Mouse (Mus musculus): ENCODE measurements around the gene Tchp. TPM values are rescaled to one million over a fixed set of nuclear protein-coding genes. Genes with fewer than 3 reads are reported as not detected.
A peak's percentile ranks its signal among the peaks of the same experiment; 100 is the strongest.

The Tchp gene
- polyA plus RNA-seq, 1 experiment from 2014 or later: 21.5 TPM

DNA sequence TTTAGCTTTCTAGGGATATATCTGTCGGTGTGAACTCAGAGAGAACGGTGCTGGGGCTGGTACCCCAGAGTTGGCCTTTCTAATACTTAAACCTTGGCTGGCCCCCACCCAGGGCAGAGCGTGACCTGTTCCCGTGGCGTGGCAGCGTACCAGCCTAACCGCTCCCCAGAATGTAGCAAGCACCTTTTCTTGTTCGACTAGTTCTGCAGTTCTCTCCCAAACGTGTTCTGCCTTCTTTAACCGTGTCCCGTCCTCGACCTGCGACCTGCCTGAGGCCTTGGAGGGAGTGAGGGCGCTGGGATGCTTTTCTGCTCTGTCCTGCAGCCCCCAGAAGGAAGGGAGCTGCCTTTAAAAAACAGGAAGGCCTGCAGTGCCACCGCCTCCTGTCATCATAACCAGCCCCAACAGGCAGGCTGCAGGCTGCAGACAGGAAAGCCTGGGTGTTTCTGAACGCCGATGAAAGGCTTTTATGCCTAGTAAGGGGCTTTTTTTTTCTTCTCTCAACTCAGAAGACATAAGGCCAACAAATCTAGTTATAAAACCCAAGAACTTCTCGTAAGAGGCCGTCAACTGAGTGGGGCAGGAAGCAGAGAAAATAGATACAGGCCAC lies 26.8 kb upstream of the Tchp start:
- no peak overlapping the region for H3K9ac ChIP-seq (replicated peaks)
- ATAC-seq (ENCODE audit: low FRiP score, low read depth): no peak
- peaks cover 12% of the 10 kb centered on the region for H3K4me1 ChIP-seq
- WGBS: 84% methylated on average over 19 of the region's 19 CpGs
- H3K27me3 ChIP-seq: no peaks in the 10 kb centered on the region
- H3K4me2 ChIP-seq (replicated peaks): no peak overlapping the region
- H3K36me3 ChIP-seq: peaks cover 19% of the 10 kb centered on the region
- H3K4me3 ChIP-seq: no peak overlapping the region
- H3K9me3 ChIP-seq: no peaks in the 10 kb centered on the region
- no peak overlapping the region for H3K27ac ChIP-seq (replicated peaks)

DNA sequence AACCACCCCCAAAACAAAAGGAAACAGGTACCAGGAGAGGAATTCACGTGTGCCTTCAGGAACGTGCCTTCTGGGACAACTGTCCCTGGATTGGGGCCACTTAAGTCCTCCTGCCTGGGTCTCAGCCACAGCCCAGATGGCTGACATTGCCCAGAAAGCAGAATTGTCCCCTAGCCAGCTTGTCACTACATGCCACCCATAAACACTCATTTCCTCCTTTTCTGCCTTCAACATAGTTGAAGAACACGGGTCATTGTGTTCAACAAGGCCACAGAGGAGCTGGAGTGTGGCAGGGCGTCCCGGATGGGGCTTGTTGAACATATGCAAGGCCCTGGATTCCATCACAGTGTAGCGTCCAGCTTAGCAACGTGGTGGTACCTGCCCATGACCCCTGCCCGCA lies 25.8 kb upstream of the Tchp start:
- Histone ChIP-seq H3K4me1 (peaks cover 12% of the 10 kb centered on the region), H3K4me3 (no peak overlapping the region), H3K36me3 (peaks cover 12% of the 10 kb centered on the region), H3K9me3 (no peaks in the 10 kb centered on the region), H3K9ac (replicated peaks) (no peak overlapping the region), H3K4me2 (replicated peaks) (no peak overlapping the region), H3K27ac (replicated peaks) (no peak overlapping the region), H3K27me3 (no peaks in the 10 kb centered on the region)
- WGBS: 88% methylated on average over 8 of the region's 8 CpGs
- no peak for ATAC-seq (ENCODE audit: low FRiP score, low read depth)

DNA sequence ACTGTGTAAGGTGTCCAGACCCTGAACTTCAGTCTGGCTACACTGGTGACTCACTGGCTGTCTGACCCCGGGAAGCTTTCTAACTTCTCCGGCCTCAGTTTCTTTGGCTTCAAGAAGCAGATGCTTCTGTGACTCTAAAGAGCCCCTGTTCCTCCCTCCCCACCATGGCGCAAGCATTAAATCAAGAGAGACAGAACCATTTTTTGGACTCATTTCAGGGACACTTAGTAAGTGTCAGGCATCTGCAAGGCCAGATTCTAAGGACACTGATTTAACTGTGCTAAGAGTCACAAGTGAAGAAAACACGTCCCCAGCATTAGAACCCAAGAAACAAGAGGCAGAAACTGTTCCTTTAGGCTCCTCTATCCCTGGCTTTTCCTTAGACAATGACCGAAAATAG lies 21.6 kb upstream of the Tchp start:
- Histone ChIP-seq H3K9ac (replicated peaks) (no peak overlapping the region), H3K27me3 (peaks cover 5% of the 10 kb centered on the region; the same call in 1 of the 2 replicates), H3K4me3 (no peak overlapping the region), H3K4me2 (replicated peaks) (no peak overlapping the region), H3K9me3 (no peaks in the 10 kb centered on the region), H3K27ac (replicated peaks) (no peak overlapping the region), H3K4me1 (peaks cover 13% of the 10 kb centered on the region), H3K36me3 (no peaks in the 10 kb centered on the region)
- WGBS: 89% methylated on average over 5 of the region's 5 CpGs
- no peak for ATAC-seq (ENCODE audit: low FRiP score, low read depth)

DNA sequence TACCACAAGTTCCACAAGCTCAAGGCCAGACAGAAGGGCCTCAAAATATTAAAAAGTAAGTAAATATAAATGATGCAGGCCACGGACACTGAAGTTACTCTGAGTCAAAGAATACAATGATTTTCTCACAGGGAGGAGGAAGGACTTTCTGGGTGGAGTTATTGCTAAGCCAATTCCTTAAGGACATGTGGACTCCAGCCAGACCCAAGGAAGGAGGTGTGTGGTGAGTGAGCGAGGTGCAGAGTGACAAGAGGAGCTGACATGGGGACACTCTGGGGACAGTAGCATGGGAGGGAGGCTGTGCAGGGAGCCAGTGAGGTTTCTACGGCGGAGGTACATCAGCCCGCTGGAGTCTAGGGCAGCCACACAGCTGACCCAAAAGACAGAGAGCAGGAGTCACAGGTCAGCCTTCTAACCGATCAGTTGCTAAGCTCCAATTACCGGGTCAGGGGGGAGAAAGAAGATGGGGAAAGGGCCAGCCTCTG lies 20.8 kb upstream of the Tchp start:
- no peak overlapping the region for H3K9ac ChIP-seq (replicated peaks)
- no peak overlapping the region for H3K4me2 ChIP-seq (replicated peaks)
- no peaks in the 10 kb centered on the region for H3K9me3 ChIP-seq
- 78% methylated on average over 7 of the region's 7 CpGs for WGBS
- no peak overlapping the region for H3K27ac ChIP-seq (replicated peaks)
- H3K36me3 ChIP-seq: no peaks in the 10 kb centered on the region
- ATAC-seq (ENCODE audit: low FRiP score, low read depth): no peak
- H3K4me1 ChIP-seq: peaks cover 17% of the 10 kb centered on the region
- H3K27me3 ChIP-seq: peaks cover 5% of the 10 kb centered on the region; the same call in 1 of the 2 replicates
- H3K4me3 ChIP-seq: no peak overlapping the region

DNA sequence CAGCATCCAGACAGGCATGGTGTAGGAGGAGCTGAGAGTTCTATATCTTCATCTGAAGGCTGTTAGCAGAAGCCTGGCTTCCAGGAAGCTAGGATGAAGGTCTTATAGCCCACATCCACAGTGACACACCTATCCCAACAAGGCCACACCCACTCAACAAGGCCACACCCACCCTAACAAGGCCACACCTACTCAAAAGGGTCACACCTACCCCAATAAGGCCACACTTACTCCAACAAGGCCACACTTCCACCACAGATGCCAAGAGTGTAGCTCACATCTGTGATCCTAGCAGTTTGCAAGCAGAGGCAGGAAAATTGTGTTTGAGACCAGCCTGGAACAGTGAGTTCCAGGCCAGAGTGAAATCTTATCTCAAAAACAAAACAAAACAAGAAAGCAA lies 19.7 kb upstream of the Tchp start:
- Histone ChIP-seq H3K27ac (replicated peaks) (no peak overlapping the region), H3K4me2 (replicated peaks) (no peak overlapping the region), H3K27me3 (peaks cover 5% of the 10 kb centered on the region; the same call in 1 of the 2 replicates), H3K36me3 (no peaks in the 10 kb centered on the region), H3K4me1 (peaks cover 17% of the 10 kb centered on the region), H3K4me3 (no peak overlapping the region), H3K9me3 (no peaks in the 10 kb centered on the region), H3K9ac (replicated peaks) (no peak overlapping the region)
- no peak for ATAC-seq (ENCODE audit: low FRiP score, low read depth)

DNA sequence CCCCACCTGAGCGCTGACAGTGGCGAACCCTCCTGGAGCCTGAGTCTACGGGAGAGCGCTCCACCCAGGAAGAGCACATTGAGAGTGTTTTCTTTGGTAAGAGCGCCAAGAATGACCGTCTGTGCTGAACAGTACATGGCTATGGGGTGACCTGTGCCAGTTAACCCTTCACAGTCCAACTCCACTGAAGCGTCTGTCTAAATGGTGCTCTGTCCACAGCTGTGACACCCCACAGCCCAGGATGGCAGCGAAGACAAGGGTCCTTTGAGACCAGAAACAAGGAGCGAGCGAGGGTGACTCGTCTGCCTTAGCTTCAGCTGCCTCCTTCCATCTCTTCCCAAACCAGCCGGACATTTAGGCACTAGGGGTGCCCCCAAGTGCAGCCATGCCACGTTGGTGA lies 18.9 kb upstream of the Tchp start:
- 87% methylated on average over 13 of the region's 13 CpGs for WGBS
- no peak for ATAC-seq (ENCODE audit: low FRiP score, low read depth)

DNA sequence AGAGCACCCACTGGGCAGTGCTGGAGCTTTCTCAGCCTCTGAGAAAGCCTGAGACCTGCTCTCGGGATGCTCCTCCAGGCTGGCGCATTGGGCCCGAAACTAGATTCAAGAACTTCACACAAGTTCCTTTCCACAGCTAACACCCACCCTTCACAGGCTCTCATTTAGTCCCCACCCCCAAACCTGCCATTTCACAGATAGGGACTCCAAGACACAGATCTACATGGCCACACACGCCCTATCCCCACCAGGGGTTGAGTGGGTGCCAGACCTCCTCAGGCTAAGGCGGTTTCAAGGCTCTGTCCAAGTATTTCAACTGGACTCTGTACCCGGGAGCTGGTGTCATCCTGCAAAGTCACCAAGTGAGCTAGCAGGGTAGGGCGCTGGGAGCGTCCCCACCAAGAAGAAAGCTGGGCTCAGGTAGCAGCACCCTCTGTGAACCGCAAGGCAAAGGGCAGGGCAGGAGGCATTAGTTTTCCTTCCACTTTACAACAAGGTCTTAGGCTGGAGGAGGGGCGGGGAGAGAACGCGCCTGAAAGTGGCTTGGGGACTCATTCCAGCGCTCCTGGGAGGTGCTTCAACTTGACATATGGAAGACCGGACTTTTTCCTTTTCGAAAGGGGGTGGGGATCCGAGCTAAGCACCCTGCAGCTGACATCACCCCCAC lies 17.7 kb upstream of the Tchp start:
- WGBS: 21% methylated on average over 16 of the region's 16 CpGs
- peak overlapping the region; percentile 88 for H3K4me2 ChIP-seq (replicated peaks)
- peaks cover 17% of the 10 kb centered on the region for H3K4me1 ChIP-seq
- H3K4me3 ChIP-seq: peak overlapping the region; percentile 83
- H3K36me3 ChIP-seq: no peaks in the 10 kb centered on the region
- ATAC-seq (ENCODE audit: low FRiP score, low read depth): no peak
- H3K9me3 ChIP-seq: no peaks in the 10 kb centered on the region
- peak overlapping the region; percentile 81 for H3K9ac ChIP-seq (replicated peaks)
- peaks cover 10% of the 10 kb centered on the region; the same call in 1 of the 2 replicates for H3K27me3 ChIP-seq
- H3K27ac ChIP-seq (replicated peaks): no peak overlapping the region

More for the DNA sequence above, 18.9 kb upstream of the Tchp start:
- H3K27ac ChIP-seq (replicated peaks): no peak overlapping the region
- H3K4me2 ChIP-seq (replicated peaks): no peak overlapping the region
- no peaks in the 10 kb centered on the region for H3K9me3 ChIP-seq
- H3K27me3 ChIP-seq: peaks cover 10% of the 10 kb centered on the region; the same call in 1 of the 2 replicates
- no peak overlapping the region for H3K4me3 ChIP-seq
- peaks cover 17% of the 10 kb centered on the region for H3K4me1 ChIP-seq
- no peaks in the 10 kb centered on the region for H3K36me3 ChIP-seq
- no peak overlapping the region for H3K9ac ChIP-seq (replicated peaks)

DNA sequence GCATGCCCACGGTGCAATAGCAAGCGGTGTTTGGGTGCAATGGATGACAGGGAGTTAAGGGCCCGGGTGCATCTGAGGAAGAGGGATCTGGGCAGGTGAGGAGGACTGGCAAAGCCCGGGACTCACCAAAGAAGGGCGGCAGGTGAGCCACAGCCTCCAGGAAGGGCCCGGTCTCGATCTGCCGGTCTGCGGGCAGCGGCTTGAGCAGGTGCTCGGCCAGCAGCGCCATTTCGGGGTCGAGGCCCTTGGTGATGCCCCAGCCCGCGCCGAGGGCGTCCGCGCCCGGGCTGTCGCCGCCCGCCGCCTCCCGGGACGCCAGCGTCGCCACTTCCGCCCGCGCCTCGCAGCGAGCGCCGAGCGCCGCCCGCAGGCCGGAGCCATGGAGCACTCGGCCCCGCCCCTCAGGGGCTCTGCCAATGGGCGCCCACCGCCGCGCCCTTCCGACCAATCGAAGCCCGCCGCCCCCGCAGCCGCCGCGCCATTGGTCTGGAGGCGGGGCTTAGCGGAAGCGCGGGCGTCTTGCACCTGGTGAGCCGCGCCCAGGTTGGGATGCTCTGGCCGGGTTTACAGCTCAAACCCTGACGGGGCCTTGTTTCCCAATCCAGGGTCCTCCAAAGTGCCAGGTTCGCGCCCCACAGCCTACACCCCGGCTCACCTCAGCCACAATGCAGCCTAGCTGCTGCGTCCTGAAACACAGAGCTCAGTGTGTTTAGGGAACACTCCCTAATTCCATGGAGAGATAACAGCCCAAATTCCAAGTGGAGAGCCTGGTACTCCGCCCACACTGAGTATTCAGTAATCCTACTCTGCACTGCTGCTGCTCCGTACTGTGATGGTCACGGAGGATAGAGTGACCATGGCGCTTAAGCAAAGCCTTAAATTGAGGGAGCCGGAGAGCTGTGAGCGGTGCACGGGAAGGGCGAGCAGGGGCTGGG lies 16.7 kb upstream of the Tchp start, which contains the start of gene Gltp:
TSS of gene Gltp (minus strand) at position 352 of the 935 bp plus-strand sequence.
- 6% methylated on average over 57 of the region's 75 CpGs for WGBS
- no peak within 1 kb of the TSS for H3K27ac ChIP-seq (replicated peaks)
- peaks cover 10% of the 10 kb centered on the region; the same call in 1 of the 2 replicates for H3K27me3 ChIP-seq
- peak; percentile 98 for ATAC-seq (ENCODE audit: low FRiP score, low read depth)
- peak within 1 kb of the TSS; percentile 83 for H3K4me3 ChIP-seq
- H3K4me2 ChIP-seq (replicated peaks): peak within 1 kb of the TSS; percentile 88
- no peaks in the 10 kb centered on the region for H3K36me3 ChIP-seq
- no peaks in the 10 kb centered on the region for H3K9me3 ChIP-seq
- peaks cover 17% of the 10 kb centered on the region for H3K4me1 ChIP-seq
- H3K9ac ChIP-seq (replicated peaks): peak within 1 kb of the TSS; percentile 81

DNA sequence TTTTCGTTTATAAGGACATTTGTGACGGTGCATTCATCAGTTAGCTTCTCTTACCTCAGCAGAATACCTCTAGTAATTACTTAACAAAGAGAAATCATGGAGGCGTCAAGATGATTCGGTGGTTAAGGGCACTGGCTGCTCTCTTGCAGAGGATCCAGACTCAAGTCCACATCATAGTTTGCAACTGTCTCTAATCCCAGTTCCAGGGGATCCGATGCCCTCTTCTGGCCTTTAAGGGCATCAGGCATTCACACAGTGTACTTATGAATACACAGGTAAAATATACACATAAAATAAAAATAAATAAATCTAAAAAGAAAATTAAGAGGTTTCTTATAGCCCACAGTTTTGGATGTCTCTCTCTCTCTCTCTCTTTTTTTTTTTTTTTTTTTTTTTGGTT lies 11.8 kb upstream of the Tchp start:
- no peak for ATAC-seq (ENCODE audit: low FRiP score, low read depth)
- Histone ChIP-seq H3K4me3 (no peak overlapping the region), H3K27me3 (peaks cover 7% of the 10 kb centered on the region; the same call in 1 of the 2 replicates), H3K4me1 (peaks cover 5% of the 10 kb centered on the region; the same call in 1 of the 2 replicates), H3K27ac (replicated peaks) (no peak overlapping the region), H3K4me2 (replicated peaks) (no peak overlapping the region), H3K9me3 (no peaks in the 10 kb centered on the region), H3K9ac (replicated peaks) (no peak overlapping the region), H3K36me3 (no peaks in the 10 kb centered on the region)
- 70% methylated on average over 5 of the region's 5 CpGs for WGBS

DNA sequence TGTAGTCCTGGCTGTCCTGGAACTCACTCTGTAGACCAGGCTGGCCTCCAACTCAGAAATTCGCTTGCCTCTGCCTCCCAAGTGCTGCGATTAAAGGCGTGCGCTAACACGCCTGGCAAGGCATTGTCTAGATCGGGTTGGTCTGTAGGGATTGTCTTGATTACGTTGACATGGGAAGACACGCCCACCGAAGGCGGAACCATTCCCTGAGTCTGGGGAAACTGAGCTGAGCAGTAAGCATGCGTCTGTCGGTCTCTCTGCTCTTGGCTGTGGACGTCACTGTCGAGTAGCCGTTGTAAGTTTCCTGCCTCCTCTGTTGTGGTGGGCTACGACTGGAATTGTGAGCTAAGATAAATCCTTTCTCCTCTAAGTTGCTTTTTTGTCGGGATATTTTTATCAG lies 10.6 kb upstream of the Tchp start:
- Histone ChIP-seq H3K4me3 (no peak overlapping the region), H3K9ac (replicated peaks) (no peak overlapping the region), H3K27ac (replicated peaks) (no peak overlapping the region), H3K4me1 (no peaks in the 10 kb centered on the region), H3K4me2 (replicated peaks) (no peak overlapping the region), H3K36me3 (no peaks in the 10 kb centered on the region), H3K9me3 (no peaks in the 10 kb centered on the region), H3K27me3 (peaks cover 7% of the 10 kb centered on the region; the same call in 1 of the 2 replicates)
- 86% methylated on average over 17 of the region's 17 CpGs for WGBS
- no peak for ATAC-seq (ENCODE audit: low FRiP score, low read depth)

DNA sequence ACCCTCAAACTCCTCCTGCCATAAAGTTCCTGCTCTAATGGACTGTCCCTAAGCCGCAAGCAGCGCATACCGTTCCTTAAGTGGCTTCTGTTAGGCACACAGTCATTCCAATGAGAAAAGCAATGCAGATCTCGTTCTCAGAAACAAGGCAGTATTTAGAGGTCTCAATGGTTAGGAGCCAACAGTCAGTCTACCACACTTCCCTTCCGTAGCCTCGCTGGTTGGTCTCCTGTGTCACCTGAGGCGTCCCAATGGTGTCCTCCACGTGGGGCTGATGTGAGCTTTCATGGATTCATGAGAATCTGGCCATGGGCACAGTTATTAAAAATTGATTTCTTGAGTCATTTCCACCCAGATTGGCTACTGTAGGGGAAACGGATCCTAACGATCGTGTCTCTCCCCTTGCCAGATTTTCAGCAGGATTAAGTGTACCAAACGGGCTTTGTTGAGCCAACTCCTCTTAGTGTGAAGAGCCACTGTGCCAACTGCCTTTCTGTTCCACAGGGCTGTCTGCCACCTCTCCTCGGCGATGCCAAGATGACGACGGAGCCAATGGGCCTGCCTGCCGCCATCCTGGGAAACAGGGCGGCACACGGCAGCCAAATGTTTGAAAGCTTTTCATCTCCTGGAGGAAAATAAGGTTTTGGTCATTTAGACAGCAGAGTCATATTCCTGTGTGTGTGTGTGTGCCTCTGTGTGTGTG lies 9.4 kb upstream of the Tchp start:
- no peak overlapping the region for H3K27ac ChIP-seq (replicated peaks)
- WGBS: 88% methylated on average over 19 of the region's 19 CpGs

More for the DNA sequence above, 9.4 kb upstream of the Tchp start:
- no peak overlapping the region for H3K9ac ChIP-seq (replicated peaks)
- no peak overlapping the region for H3K4me2 ChIP-seq (replicated peaks)
- H3K36me3 ChIP-seq: no peaks in the 10 kb centered on the region
- ATAC-seq (ENCODE audit: low FRiP score, low read depth): no peak
- no peak overlapping the region for H3K4me3 ChIP-seq
- H3K27me3 ChIP-seq: 0 out of 2 replicates have a peak, but pooled peaks cover 7% of the 10 kb centered on the region
- no peaks in the 10 kb centered on the region for H3K4me1 ChIP-seq
- H3K9me3 ChIP-seq: no peaks in the 10 kb centered on the region
